Mouse (Mus musculus) thymus, adult 2 months (tissue): ENCODE results near the gene Zcchc14. TPM values are rescaled to one million over a fixed set of nuclear protein-coding genes. Genes with fewer than 3 reads are reported as not detected.
A peak's percentile ranks its signal among the peaks of the same experiment; 100 is the strongest.

Source experiments
- DNase-seq: peaks from one replicate; pipeline ENCODE4 v3.0.0; 2021
- H3K27ac ChIP-seq: fragments of 200-500 bp; 2 replicates; pipeline ENCODE4 v1.5.1; 2012; ENCODE audit warnings: low read length, control low read depth; ENCODE audit not compliant: control insufficient read depth, insufficient read depth
- H3K27me3 ChIP-seq: fragments of 200-500 bp; 2 replicates; pipeline ENCODE4 v1.6.1; 2012; ENCODE audit warnings: mild to moderate bottlenecking, low read length, moderate library complexity, mixed read lengths; ENCODE audit not compliant: control insufficient read depth, insufficient read depth
- H3K36me3 ChIP-seq: fragments of 200-500 bp; 2 replicates; pipeline ENCODE4 v1.6.1; 2012; ENCODE audit warnings: mild to moderate bottlenecking, low read length, moderate library complexity; ENCODE audit not compliant: control insufficient read depth, insufficient read depth
- H3K4me1 ChIP-seq: fragments of 200-500 bp; replicated peaks from 2 replicates; pipeline ENCODE4 v1.6.1; 2012; ENCODE audit warnings: low read length; ENCODE audit not compliant: control insufficient read depth, insufficient read depth
- H3K4me3 ChIP-seq: fragments of 200-500 bp; 2 replicates; pipeline ENCODE4 v1.5.1; 2012; ENCODE audit warnings: mild to moderate bottlenecking, low read length, control low read depth, moderate library complexity; ENCODE audit not compliant: control insufficient read depth, insufficient read depth
- CTCF ChIP-seq: fragments of 200-500 bp; IDR thresholded peaks from 2 replicates; pipeline ENCODE4 v1.5.1; 2012; ENCODE audit warnings: mild to moderate bottlenecking, control low read depth, low read length, moderate library complexity, borderline replicate concordance; ENCODE audit not compliant: control insufficient read depth, poor library complexity, insufficient read depth; ENCODE audit errors: extremely low read depth
- POLR2A ChIP-seq: fragments of 200-500 bp; IDR thresholded peaks from 2 replicates; pipeline ENCODE4 v1.6.1; 2012; ENCODE audit warnings: mild to moderate bottlenecking, low read length, control low read depth, moderate library complexity; ENCODE audit not compliant: control insufficient read depth, poor library complexity, insufficient read depth; ENCODE audit errors: extremely low read depth
- WGBS: fragments of 180-500 bp; shearing (Covaris S2); methylation state at CpG from one replicate; pipeline ENCODE4 v1.1.7; 2018; 5-methylcytosine and 5-hydroxymethylcytosine counted together
- polyA plus RNA-seq: library from polyadenylated mRNA; depleted of rRNA; stranded (reverse); fragments of >200 nt; gene quantifications from 2 replicates; pipeline ENCODE4 v1.2.3, GENCODE M21; 2012; rRNA removed

Zcchc14 gene
- polyA plus RNA-seq: 5.6 and 6.5 TPM in 2 replicates

GRCm38 (mm10) chr8:121652774-121653323 lies at the start of gene Zcchc14:
Zcchc14 (minus strand) TSS chr8:121652901.
- no peak within 1 kb of the TSS for H3K27ac ChIP-seq
- peak within 1 kb of the TSS; percentile 23 for H3K4me3 ChIP-seq
- H3K4me1 ChIP-seq: peaks cover 18% of the 10 kb centered on the region
- no peak for DNase-seq
- no peak for TF ChIP-seq CTCF
- no peak for TF ChIP-seq POLR2A
- H3K36me3 ChIP-seq: no peaks in the 10 kb centered on the region
- 7% methylated on average over 67 of the region's 67 CpGs for whole genome bisulfite sequencing
- peaks cover 15% of the 10 kb centered on the region; the same call in 1 of the 2 replicates for H3K27me3 ChIP-seq

- WGBS: 90% methylated on average over 2 of the region's 2 CpGs
- no peak for DNase-seq
- no peaks in the 10 kb centered on the region for H3K4me1 ChIP-seq
- H3K27me3 ChIP-seq: no peaks in the 10 kb centered on the region
- no peak overlapping the region for H3K4me3 ChIP-seq
- H3K36me3 ChIP-seq: no peaks in the 10 kb centered on the region
- no peak overlapping the region for H3K27ac ChIP-seq
- TF ChIP-seq CTCF (no peak), POLR2A (no peak)
Observed at GRCm38 (mm10) chr8:121699936-121700335, 47.2 kb upstream of the Zcchc14 start.

GRCm38 (mm10) chr8:121698615-121699101 lies 46.0 kb upstream of the Zcchc14 start:
- no peak overlapping the region for H3K27ac ChIP-seq
- H3K27me3 ChIP-seq: no peaks in the 10 kb centered on the region
- no peak overlapping the region for H3K4me3 ChIP-seq
- no peaks in the 10 kb centered on the region; the same call in 1 of the 2 replicates for H3K4me1 ChIP-seq
- 8% methylated on average over 9 of the region's 9 CpGs for WGBS
- no peak for TF ChIP-seq CTCF
- DNase-seq: no peak
- no peaks in the 10 kb centered on the region for H3K36me3 ChIP-seq

GRCm38 (mm10) chr8:121697735-121698614 lies 45.3 kb upstream of the Zcchc14 start:
- TF ChIP-seq POLR2A (no peak), CTCF (no peak)
- no peak for DNase-seq
- H3K27ac ChIP-seq: no peak overlapping the region
- 16% methylated on average over 16 of the region's 17 CpGs for WGBS
- no peaks in the 10 kb centered on the region; the same call in 1 of the 2 replicates for H3K4me1 ChIP-seq
- no peak overlapping the region for H3K4me3 ChIP-seq
- H3K27me3 ChIP-seq: no peaks in the 10 kb centered on the region
- H3K36me3 ChIP-seq: no peaks in the 10 kb centered on the region

- Histone ChIP-seq H3K4me3 (no peak overlapping the region), H3K4me1 (no peaks in the 10 kb centered on the region; the same call in 1 of the 2 replicates), H3K27me3 (no peaks in the 10 kb centered on the region), H3K27ac (no peak overlapping the region), H3K36me3 (no peaks in the 10 kb centered on the region)
- WGBS: 80% methylated on average over 6 of the region's 6 CpGs
- no peak for DNase-seq
- no peak for TF ChIP-seq POLR2A
- no peak for TF ChIP-seq CTCF
Observed at GRCm38 (mm10) chr8:121695585-121696184, 43.0 kb upstream of the Zcchc14 start.

- H3K27ac ChIP-seq: no peak overlapping the region
- WGBS: 53% methylated on average over 4 of the region's 4 CpGs
- no peaks in the 10 kb centered on the region for H3K36me3 ChIP-seq
- TF ChIP-seq CTCF: peak; percentile 80; the same call in 1 of the 2 replicates
- no peak for TF ChIP-seq POLR2A
- DNase-seq: peak; percentile 60
- no peak overlapping the region for H3K4me3 ChIP-seq
- no peaks in the 10 kb centered on the region for H3K27me3 ChIP-seq
- H3K4me1 ChIP-seq: no peaks in the 10 kb centered on the region; the same call in 1 of the 2 replicates
Observed at GRCm38 (mm10) chr8:121694453-121694852, 41.8 kb upstream of the Zcchc14 start.
